16 mouse cellular contexts compared by ENCODE assay signal in genomic region chr13:102507226-102507625, GRCm38 (mm10).
DNase-seq lines count a peak whose midpoint lies in the region; ATAC-seq and TF ChIP-seq lines count a peak whose summit lies in the region.
"Had no signal": no experiment of that assay in that cellular context is flagged by ENCODE, and none has a peak within 500 bp of the region (broad histone marks: within the 10 kb centered on the region; RNA-seq: fewer than 3 reads in every experiment).

No protein-coding gene starts in this region.

- no peak for TF ChIP-seq EP300 in lung, postnatal 0 days (IDR thresholded peaks at IDR 0.05)

- no peaks in the 10 kb centered on the region for H3K36me3 ChIP-seq in hindbrain, postnatal 0 days (ENCODE audit: insufficient read depth, low read length)
- H3K36me3 ChIP-seq in hindbrain, embryonic 11.5 days (ENCODE audit: control insufficient read depth, insufficient read depth, low read length), result no peaks in the 10 kb centered on the region
- no peaks in the 10 kb centered on the region for H3K36me3 ChIP-seq in lung, postnatal 0 days (ENCODE audit: insufficient read depth, low read length)
- H3K36me3 ChIP-seq: heart, embryonic 15.5 days; liver, embryonic 15.5 days; neural tube, embryonic 15.5 days had no signal

- peak; percentile 54 for TF ChIP-seq CTCF in hindbrain, postnatal 0 days (IDR thresholded peaks at IDR 0.05; ENCODE audit: low read depth)
- peak; percentile 38 for TF ChIP-seq CTCF in lung, postnatal 0 days (IDR thresholded peaks at IDR 0.05)

- no peak for ATAC-seq in hindbrain, postnatal 0 days
- ATAC-seq in hindbrain, embryonic 11.5 days (ENCODE audit: low FRiP score), result no peak
- ATAC-seq in lung, postnatal 0 days, result no peak
- ATAC-seq in common myeloid progenitor, adult 5-6 weeks (replicated peaks; ENCODE audit: low read depth, poor library complexity, severe bottlenecking), result 0 out of 2 replicates have a peak, but pooled peaks have one; percentile 56
- ATAC-seq in erythroid progenitor cell, adult 5-6 weeks (replicated peaks; ENCODE audit: low FRiP score, poor library complexity, severe bottlenecking), result no peak
- ATAC-seq: forebrain, embryonic 16.5 days had no signal

- DNase-seq in hindbrain, postnatal 0 days (ENCODE audit: low spot score), result peak; percentile 30
- DNase-seq in hindbrain, embryonic 11.5 days (ENCODE audit: low spot score), result no peak
- DNase-seq in lung, postnatal 0 days (ENCODE audit: low spot score), result peak; percentile 17
- no peak for DNase-seq in lung, postnatal 4 days
- peak; percentile 17 for DNase-seq in adipocyte (ENCODE audit: low spot score)
- DNase-seq in testis, postnatal 14 days (ENCODE audit: low spot score), result no peak
- DNase-seq: adrenal gland, postnatal 14 days; kidney, adult 9 months; thymus, postnatal 25 days had no signal

- H3K4me2 ChIP-seq in hindbrain, postnatal 0 days (ENCODE audit: low read depth, low read length), result no peak overlapping the region
- no peak overlapping the region for H3K4me2 ChIP-seq in hindbrain, embryonic 11.5 days (replicated peaks; ENCODE audit: low read depth, low read length)
- no peak overlapping the region for H3K4me2 ChIP-seq in lung, postnatal 0 days (replicated peaks; ENCODE audit: low read depth, low read length)
- H3K4me2 ChIP-seq: heart, embryonic 15.5 days; hindbrain, embryonic 14.5 days; liver, embryonic 15.5 days; neural tube, embryonic 15.5 days had no signal

- no peak overlapping the region for H3K27ac ChIP-seq in hindbrain, postnatal 0 days
- H3K27ac ChIP-seq in hindbrain, embryonic 11.5 days (ENCODE audit: low read depth, low read length), result no peak overlapping the region
- H3K27ac ChIP-seq in lung, postnatal 0 days (ENCODE audit: low read length), result no peak overlapping the region
- H3K27ac ChIP-seq: heart, embryonic 15.5 days; hindbrain, embryonic 14.5 days; liver, embryonic 15.5 days; neural tube, embryonic 15.5 days had no signal

- WGBS in hindbrain, postnatal 0 days, result 86% methylated on average over 1 of the region's 1 CpGs
- 87% methylated on average over 1 of the region's 1 CpGs for WGBS in hindbrain, embryonic 11.5 days
- WGBS in lung, postnatal 0 days, result 82% methylated on average over 1 of the region's 1 CpGs

- H3K4me1 ChIP-seq in hindbrain, postnatal 0 days (ENCODE audit: insufficient read depth, low read length), result 0 out of 2 replicates have a peak, but pooled peaks cover 5% of the 10 kb centered on the region
- no peaks in the 10 kb centered on the region for H3K4me1 ChIP-seq in hindbrain, embryonic 11.5 days (replicated peaks; ENCODE audit: control insufficient read depth, insufficient read depth, low read length)
- H3K4me1 ChIP-seq in lung, postnatal 0 days (ENCODE audit: insufficient read depth, low read depth, low read length), result no peaks in the 10 kb centered on the region
- H3K4me1 ChIP-seq: liver, embryonic 15.5 days; neural tube, embryonic 15.5 days had no signal

- H3K4me3 ChIP-seq in hindbrain, postnatal 0 days (ENCODE audit: low read length), result no peak overlapping the region
- no peak overlapping the region for H3K4me3 ChIP-seq in hindbrain, embryonic 11.5 days (ENCODE audit: low read depth, low read length)
- H3K4me3 ChIP-seq in lung, postnatal 0 days (ENCODE audit: low read depth, low read length), result no peak overlapping the region
- H3K4me3 ChIP-seq: heart, embryonic 15.5 days; liver, embryonic 15.5 days; neural tube, embryonic 15.5 days had no signal

- no peak overlapping the region for H3K9ac ChIP-seq in hindbrain, postnatal 0 days (replicated peaks; ENCODE audit: low read length)
- H3K9ac ChIP-seq in hindbrain, embryonic 11.5 days (ENCODE audit: low read depth, low read length), result no peak overlapping the region
- H3K9ac ChIP-seq in lung, postnatal 0 days (replicated peaks; ENCODE audit: low read depth), result no peak overlapping the region
- H3K9ac ChIP-seq: heart, embryonic 15.5 days; hindbrain, embryonic 14.5 days; liver, embryonic 15.5 days; neural tube, embryonic 15.5 days had no signal

- H3K27me3 ChIP-seq in hindbrain, postnatal 0 days (ENCODE audit: insufficient read depth, low read length), result no peaks in the 10 kb centered on the region
- H3K27me3 ChIP-seq in hindbrain, embryonic 11.5 days (ENCODE audit: control insufficient read depth, insufficient read depth, low read length), result no peaks in the 10 kb centered on the region
- H3K27me3 ChIP-seq in lung, postnatal 0 days (replicated peaks; ENCODE audit: insufficient read depth, low read length), result no peaks in the 10 kb centered on the region
- H3K27me3 ChIP-seq: heart, embryonic 15.5 days; liver, embryonic 15.5 days; neural tube, embryonic 15.5 days had no signal

- H3K9me3 ChIP-seq in hindbrain, postnatal 0 days (ENCODE audit: low read length), result no peaks in the 10 kb centered on the region
- no peaks in the 10 kb centered on the region for H3K9me3 ChIP-seq in hindbrain, embryonic 11.5 days (ENCODE audit: control insufficient read depth, low read length)
- H3K9me3 ChIP-seq in lung, postnatal 0 days (ENCODE audit: low read length), result no peaks in the 10 kb centered on the region
- H3K9me3 ChIP-seq: heart, embryonic 15.5 days; liver, embryonic 15.5 days; neural tube, embryonic 15.5 days had no signal

Comparison
In these comparisons a context has a peak if more than half of its experiments do, and no peak if none do; other contexts are left out.
1. DNase-seq: peak in hindbrain, postnatal 0 days (single experiment), lung, postnatal 0 days (single experiment) and adipocyte (single experiment); none in hindbrain, embryonic 11.5 days (single experiment), lung, postnatal 4 days (0 of 2) and testis, postnatal 14 days (single experiment).